Mouse (Mus musculus): Measurements from ENCODE around the gene Amy2a1.
"Not testable (repeated sequence)": the region's sequence is repeated elsewhere in the genome, so short reads cannot be mapped to it uniquely, and the experiment has no call there.

Gene Amy2a1

DNA sequence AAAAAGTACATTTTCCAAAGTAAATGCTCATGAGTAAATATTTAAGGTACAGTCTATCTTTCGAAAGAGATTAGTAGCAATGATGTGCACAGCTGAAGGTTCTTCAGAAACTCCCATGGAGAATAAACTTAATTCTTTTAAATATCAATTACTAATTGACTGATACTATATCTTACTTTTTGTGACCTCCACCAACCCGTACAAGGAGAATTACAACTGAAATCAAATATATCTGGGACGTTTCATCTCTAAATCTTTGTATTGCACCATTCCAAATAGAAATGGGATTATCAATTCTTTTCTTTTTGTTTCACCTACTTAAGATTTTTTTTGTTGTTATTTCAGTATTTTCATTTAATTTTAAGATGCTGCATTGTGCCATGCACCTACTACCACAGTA is at the start of gene Amy2a1:
TSS of gene Amy2a1 (minus strand) at position 101 of the 400 bp plus-strand sequence.
- not testable (repeated sequence) for DNase-seq (ENCODE audit: low spot score)

- no peak for DNase-seq (ENCODE audit: low spot score)
Measured at GRCm38 (mm10) chr3:113574578-113574977, 42.4 kb upstream of the Amy2a1 start.

GRCm38 (mm10) chr3:113574138-113574537 is 41.9 kb upstream of the Amy2a1 start:
- no peak for DNase-seq (ENCODE audit: low spot score)

- no peak for DNase-seq (ENCODE audit: low spot score)
Measured at GRCm38 (mm10) chr3:113572158-113572557, 39.9 kb upstream of the Amy2a1 start.

DNA sequence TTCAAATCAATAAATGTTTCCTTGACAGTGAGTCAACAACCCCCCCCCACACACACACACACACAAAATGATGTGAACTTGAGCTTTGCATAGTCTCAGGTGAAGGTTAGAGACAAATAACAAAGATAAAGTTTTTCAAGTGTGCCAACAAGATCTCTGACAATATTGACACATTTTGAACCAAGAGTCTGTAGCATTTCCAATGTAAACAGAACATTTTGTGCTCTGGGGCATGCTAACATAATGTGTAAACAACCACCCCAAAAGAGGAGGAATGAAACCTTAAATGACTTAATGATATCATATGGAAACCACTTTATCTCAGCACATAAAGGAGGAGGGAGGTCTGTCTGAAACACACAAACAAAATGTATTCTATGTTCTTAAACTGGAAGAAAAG is 7.5 kb upstream of the Amy2a1 start:
- DNase-seq (ENCODE audit: low spot score): no peak
